Mouse (Mus musculus) E14TG2a.4 (cell line): ENCODE results near the gene Eri3.
A peak's percentile ranks its signal among the peaks of the same experiment; 100 is the strongest.

Source experiments
- H3K27me3 ChIP-seq: 2 replicates; pipeline ENCODE4 v1.6.1; 2014; ENCODE audit warnings: low read length, control low read depth; ENCODE audit not compliant: insufficient read depth
- H3K36me3 ChIP-seq: 2 replicates; pipeline ENCODE4 v1.6.1; 2014; ENCODE audit warnings: low read length, control low read depth; ENCODE audit not compliant: insufficient read depth
- H3K4me1 ChIP-seq: replicated peaks from 2 replicates; pipeline ENCODE4 v1.6.1; 2014; ENCODE audit warnings: low read depth, low read length, control low read depth
- H3K4me3 ChIP-seq: replicated peaks from 2 replicates; pipeline ENCODE4 v1.5.1; 2014; ENCODE audit warnings: mild to moderate bottlenecking, low read length
- H3K9me3 ChIP-seq: 2 replicates; pipeline ENCODE4 v1.6.1; 2014; ENCODE audit warnings: low read length, control low read depth
- CTCF ChIP-seq: conservative IDR thresholded peaks from 2 replicates; pipeline ENCODE4 v1.5.1; 2014; ENCODE audit warnings: low read length
- NANOG ChIP-seq: IDR thresholded peaks from 2 replicates; pipeline ENCODE4 v1.6.1; 2014; ENCODE audit warnings: borderline replicate concordance, low read length, mixed read lengths
- POU5F1 ChIP-seq: IDR thresholded peaks from 2 replicates; pipeline ENCODE4 v1.6.1; 2014; ENCODE audit warnings: low read length, borderline replicate concordance

The Eri3 gene

DNA sequence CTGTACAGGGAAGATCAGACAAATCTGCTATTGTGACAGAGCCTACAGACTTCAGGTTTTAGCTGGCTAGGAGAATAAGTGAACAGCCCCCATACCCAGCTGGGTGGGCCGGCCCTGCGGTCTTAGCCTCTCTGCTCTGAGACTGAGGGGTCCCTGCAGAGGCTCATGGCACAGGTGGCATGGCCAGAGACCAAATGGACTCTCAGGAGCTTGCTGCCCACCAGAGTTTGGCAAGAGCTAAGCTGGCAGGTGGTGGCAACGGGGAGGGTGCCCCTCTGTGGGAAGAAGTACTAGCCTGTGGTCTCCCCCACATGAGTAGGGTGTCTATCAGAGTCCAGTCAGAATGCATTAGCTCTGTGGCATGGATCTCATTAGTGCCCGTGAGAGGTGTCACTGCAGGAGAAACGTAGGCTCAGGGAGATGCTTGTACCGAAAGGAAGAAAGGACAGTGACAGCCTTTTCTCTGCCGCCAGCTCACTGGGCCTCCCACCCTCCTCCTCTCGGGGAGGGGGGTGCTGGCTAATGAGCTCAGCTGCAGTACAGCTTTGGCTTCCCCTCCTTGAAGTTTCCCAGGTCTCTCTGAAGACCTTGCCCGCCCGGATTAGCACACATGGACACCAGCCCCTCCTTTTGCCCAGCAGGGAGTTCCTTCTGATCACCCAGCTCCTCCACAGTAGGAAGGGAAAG, 104.0 kb downstream of the Eri3 start:
- peaks cover 28% of the 10 kb centered on the region for H3K36me3 ChIP-seq
- no peaks in the 10 kb centered on the region for H3K27me3 ChIP-seq
- TF ChIP-seq CTCF = no peak
- TF ChIP-seq POU5F1 = no peak
- TF ChIP-seq NANOG = no peak
- H3K4me1 ChIP-seq = peaks cover 48% of the 10 kb centered on the region
- no peak overlapping the region for H3K4me3 ChIP-seq
- no peaks in the 10 kb centered on the region for H3K9me3 ChIP-seq

DNA sequence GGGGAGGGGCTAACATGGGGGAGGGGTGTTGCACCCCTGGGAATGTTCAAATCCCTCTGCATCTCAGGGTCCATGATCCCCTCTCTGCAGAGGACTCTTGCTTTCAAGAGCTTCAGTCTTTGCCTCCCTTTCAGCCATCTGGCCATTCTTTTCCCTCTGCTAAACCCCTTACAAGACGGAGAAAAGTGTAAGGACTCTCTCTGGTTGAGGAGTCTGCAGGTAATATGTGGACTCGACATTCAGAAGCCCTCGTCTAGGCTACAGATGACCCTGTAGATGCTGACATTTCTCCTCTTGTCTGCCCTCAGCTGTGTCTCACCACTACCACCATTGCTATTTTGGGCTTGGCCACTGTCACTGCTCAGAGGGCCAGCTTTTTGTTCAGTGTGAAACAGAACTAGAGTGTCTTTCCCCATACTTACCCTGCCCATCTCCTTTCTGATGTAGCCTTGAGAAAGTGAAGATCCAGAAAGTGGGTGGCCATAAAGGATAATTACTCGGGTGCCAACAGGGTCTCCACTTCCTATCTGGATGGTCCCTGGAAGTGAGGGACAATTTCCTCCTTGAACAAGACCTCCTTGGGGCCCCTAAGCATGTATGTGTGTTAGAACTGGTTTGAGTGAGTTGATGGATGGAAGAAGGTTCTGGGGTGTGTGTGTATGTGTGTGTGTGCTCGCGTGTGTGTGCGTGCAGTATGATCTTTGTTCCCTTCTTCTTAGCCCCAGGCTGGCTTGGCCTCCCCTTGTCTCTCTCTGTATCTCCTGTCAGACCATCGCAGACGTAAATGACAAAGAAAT, 104.7 kb downstream of the Eri3 start:
- TF ChIP-seq CTCF = no peak
- TF ChIP-seq NANOG = no peak
- TF ChIP-seq POU5F1 = no peak
- Histone ChIP-seq H3K4me1 (peaks cover 48% of the 10 kb centered on the region), H3K4me3 (no peak overlapping the region), H3K27me3 (no peaks in the 10 kb centered on the region), H3K9me3 (no peaks in the 10 kb centered on the region), H3K36me3 (peaks cover 28% of the 10 kb centered on the region)

- H3K27me3 ChIP-seq = no peaks in the 10 kb centered on the region
- peaks cover 45% of the 10 kb centered on the region for H3K4me1 ChIP-seq
- no peak overlapping the region for H3K4me3 ChIP-seq
- TF ChIP-seq NANOG (no peak), POU5F1 (no peak), CTCF (no peak)
- H3K9me3 ChIP-seq = no peaks in the 10 kb centered on the region
- peaks cover 26% of the 10 kb centered on the region for H3K36me3 ChIP-seq
Observed at GRCm38 (mm10) chr4:117655500-117655863, 105.3 kb downstream of the Eri3 start.

DNA sequence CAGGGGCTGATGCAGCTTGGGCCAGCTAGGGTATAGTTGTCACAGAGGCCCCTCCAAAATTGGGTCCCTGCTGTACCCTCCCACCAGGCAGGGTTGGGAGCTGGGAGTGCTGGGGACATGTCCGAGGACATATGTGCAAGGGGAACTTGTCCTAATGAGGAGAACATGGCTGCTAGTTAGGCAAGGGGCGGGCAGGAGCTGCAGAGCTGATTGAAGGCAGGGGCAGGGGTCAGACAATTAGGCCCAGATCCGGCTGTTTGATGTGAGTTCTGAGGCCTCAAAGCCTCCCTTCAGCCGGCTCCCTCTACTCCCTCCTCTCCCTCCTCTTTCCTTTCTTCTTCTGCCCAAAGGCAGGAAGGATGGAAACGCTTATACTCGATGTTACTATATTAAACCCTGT, 106.8 kb downstream of the Eri3 start:
- TF ChIP-seq POU5F1 = no peak
- no peak for TF ChIP-seq NANOG
- no peak for TF ChIP-seq CTCF
- H3K36me3 ChIP-seq = peaks cover 34% of the 10 kb centered on the region
- H3K27me3 ChIP-seq = no peaks in the 10 kb centered on the region
- no peaks in the 10 kb centered on the region for H3K9me3 ChIP-seq
- H3K4me1 ChIP-seq = peaks cover 45% of the 10 kb centered on the region
- no peak overlapping the region for H3K4me3 ChIP-seq

DNA sequence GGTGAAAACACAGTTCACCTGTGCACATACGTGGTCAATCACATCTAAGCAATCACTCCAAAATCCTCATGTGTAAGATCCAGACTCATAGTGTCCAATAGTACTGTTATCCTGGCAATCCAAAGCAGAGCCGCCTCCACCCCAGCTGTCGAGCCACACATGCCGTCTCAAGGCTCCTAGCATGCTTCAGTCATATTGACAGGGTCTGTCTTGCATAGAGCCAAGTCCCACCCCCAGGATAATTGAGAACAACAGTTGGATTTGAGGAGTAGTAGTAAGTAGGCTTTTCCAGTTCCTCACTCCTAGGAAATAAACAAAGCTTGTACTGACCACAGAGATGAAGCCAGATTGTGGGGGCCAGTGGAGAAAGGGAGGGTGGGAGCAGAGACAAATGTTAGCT, 107.5 kb downstream of the Eri3 start:
- Histone ChIP-seq H3K4me3 (no peak overlapping the region), H3K4me1 (peaks cover 43% of the 10 kb centered on the region), H3K36me3 (peaks cover 41% of the 10 kb centered on the region), H3K27me3 (no peaks in the 10 kb centered on the region), H3K9me3 (no peaks in the 10 kb centered on the region)
- no peak for TF ChIP-seq NANOG
- no peak for TF ChIP-seq POU5F1
- TF ChIP-seq CTCF = no peak

GRCm38 (mm10) chr4:117658582-117659444, 108.6 kb downstream of the Eri3 start:
- Histone ChIP-seq H3K9me3 (no peaks in the 10 kb centered on the region), H3K36me3 (peaks cover 49% of the 10 kb centered on the region), H3K4me1 (peaks cover 35% of the 10 kb centered on the region), H3K4me3 (no peak overlapping the region), H3K27me3 (no peaks in the 10 kb centered on the region)
- no peak for TF ChIP-seq NANOG
- TF ChIP-seq POU5F1 = no peak
- peak; percentile 49 for TF ChIP-seq CTCF

GRCm38 (mm10) chr4:117660001-117660400, 109.8 kb downstream of the Eri3 start:
- no peak overlapping the region for H3K4me3 ChIP-seq
- no peak for TF ChIP-seq NANOG
- TF ChIP-seq POU5F1 = no peak
- no peak for TF ChIP-seq CTCF
- H3K9me3 ChIP-seq = no peaks in the 10 kb centered on the region
- H3K27me3 ChIP-seq = no peaks in the 10 kb centered on the region
- H3K36me3 ChIP-seq = peaks cover 49% of the 10 kb centered on the region
- peaks cover 23% of the 10 kb centered on the region for H3K4me1 ChIP-seq

DNA sequence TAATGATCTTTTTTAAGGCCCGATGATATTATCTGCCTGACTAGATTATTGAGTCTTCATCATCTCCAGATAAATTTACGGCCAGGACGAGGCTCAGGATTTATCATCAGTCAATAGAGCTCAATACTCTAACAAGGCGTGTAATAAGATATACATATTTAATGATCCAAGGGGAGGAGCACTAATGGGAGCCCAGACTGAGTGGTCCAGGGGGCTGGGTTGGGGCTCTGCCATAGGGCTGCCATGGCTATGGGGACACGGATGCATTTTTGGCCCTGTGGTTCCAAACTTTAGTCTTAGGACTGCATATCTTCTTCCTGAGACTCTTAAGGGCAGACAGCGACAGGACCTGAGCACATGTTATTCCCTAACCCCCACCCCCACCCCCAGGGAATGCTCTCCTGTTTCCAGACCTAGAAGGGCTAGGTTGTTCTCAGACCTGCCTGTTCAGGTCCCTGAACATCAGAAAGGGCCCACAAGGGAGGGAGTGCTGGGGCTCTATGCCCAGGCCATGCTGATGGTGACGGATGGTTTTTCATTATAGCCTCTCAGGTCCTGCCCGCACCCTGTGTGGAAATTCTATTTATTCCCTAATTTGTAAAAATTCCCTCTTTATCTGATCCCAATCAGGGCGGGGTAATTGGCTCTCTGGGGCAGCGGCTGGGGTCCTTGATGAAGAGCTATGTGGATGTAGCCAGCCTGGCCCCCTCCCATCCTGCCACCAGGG, 114.4 kb downstream of the Eri3 start:
- Histone ChIP-seq H3K4me1 (no peaks in the 10 kb centered on the region; the same call in 1 of the 2 replicates), H3K4me3 (no peak overlapping the region), H3K36me3 (peaks cover 45% of the 10 kb centered on the region), H3K9me3 (no peaks in the 10 kb centered on the region), H3K27me3 (no peaks in the 10 kb centered on the region)
- no peak for TF ChIP-seq NANOG
- no peak for TF ChIP-seq CTCF
- no peak for TF ChIP-seq POU5F1
